Mouse (Mus musculus) adrenal gland, postnatal 25 days (tissue): ENCODE results near the gene Frmd4a. TPM values are rescaled to one million over a fixed set of nuclear protein-coding genes. Genes with fewer than 3 reads are reported as not detected.

Source experiments
- DNase-seq: peaks from one replicate; pipeline ENCODE4 v3.0.0; 2021; ENCODE audit warnings: mixed read lengths
- total RNA-seq: library from RNA; stranded (reverse); gene quantifications from 2 replicates; pipeline ENCODE4 v1.2.3, GENCODE M21; 2021

Gene Frmd4a
- total RNA-seq, 1 experiment from 2014 or later: 14.6 TPM

GRCm38 (mm10) chr2:4449860-4450480, 432.5 kb downstream of the Frmd4a start:
- DNase-seq: no peak

- DNase-seq: peak; percentile 8
These were observed 435.3 kb downstream of the Frmd4a start for GRCm38 (mm10) chr2:4452590-4453400.

GRCm38 (mm10) chr2:4455097-4456025, 437.8 kb downstream of the Frmd4a start:
- no peak for DNase-seq

- DNase-seq: no peak
These were observed 443.4 kb downstream of the Frmd4a start for GRCm38 (mm10) chr2:4460897-4461296.

- DNase-seq: no peak
These were observed 444.0 kb downstream of the Frmd4a start for GRCm38 (mm10) chr2:4461514-4461913.

- no peak for DNase-seq
These were observed 445.0 kb downstream of the Frmd4a start for GRCm38 (mm10) chr2:4462480-4462879.

- DNase-seq: no peak
These were observed 448.6 kb downstream of the Frmd4a start for GRCm38 (mm10) chr2:4466084-4466483.

GRCm38 (mm10) chr2:4467314-4467713, 449.8 kb downstream of the Frmd4a start:
- no peak for DNase-seq

- no peak for DNase-seq
These were observed 455.4 kb downstream of the Frmd4a start for GRCm38 (mm10) chr2:4472760-4473480.

- DNase-seq: no peak
These were observed 456.5 kb downstream of the Frmd4a start for GRCm38 (mm10) chr2:4473866-4474538.

- no peak for DNase-seq
These were observed 457.0 kb downstream of the Frmd4a start for GRCm38 (mm10) chr2:4474539-4474937.

GRCm38 (mm10) chr2:4475991-4476390, 458.5 kb downstream of the Frmd4a start:
- no peak for DNase-seq

- no peak for DNase-seq
These were observed 459.1 kb downstream of the Frmd4a start for GRCm38 (mm10) chr2:4476608-4477007.

GRCm38 (mm10) chr2:4477311-4477710, 459.8 kb downstream of the Frmd4a start:
- DNase-seq: no peak

GRCm38 (mm10) chr2:4480180-4480579, 462.7 kb downstream of the Frmd4a start:
- no peak for DNase-seq

GRCm38 (mm10) chr2:4481154-4481553, 463.6 kb downstream of the Frmd4a start:
- no peak for DNase-seq

- DNase-seq: no peak
These were observed 468.7 kb downstream of the Frmd4a start for GRCm38 (mm10) chr2:4486185-4486584.

GRCm38 (mm10) chr2:4487280-4487679, 469.8 kb downstream of the Frmd4a start:
- no peak for DNase-seq

GRCm38 (mm10) chr2:4490845-4491244, 473.3 kb downstream of the Frmd4a start:
- DNase-seq: peak; percentile 55

- DNase-seq: peak; percentile 73
These were observed 475.3 kb downstream of the Frmd4a start for GRCm38 (mm10) chr2:4492485-4493481.
